Mouse (Mus musculus): ENCODE measurements around the gene Ror2. TPM values are rescaled to one million over a fixed set of nuclear protein-coding genes. Genes with fewer than 3 reads are reported as not detected.

The Ror2 gene
- polyA plus RNA-seq, 1 experiment from 2014 or later, result not detected

- peaks cover 11% of the 10 kb centered on the region for H3K27me3 ChIP-seq
- POLR2A ChIA-PET, result no interaction called here
- DNase-seq (ENCODE audit: low read depth, low spot score), result no peak
- in situ Hi-C loops (cut with MboI; ENCODE audit: low pct_unique_long_range_greater_than_20kb), result no loop called here
- CTCF ChIA-PET, result no interaction called here
- ATAC-seq, result no peak
- no peak for TF ChIP-seq CTCF (IDR thresholded peaks at IDR 0.05)
Measured at GRCm38 (mm10) chr13:53211971-53212733, 73.8 kb downstream of the Ror2 start.

- ChIA-PET POLR2A (no interaction called here), CTCF (no interaction called here)
- peaks cover 17% of the 10 kb centered on the region for H3K27me3 ChIP-seq
- in situ Hi-C loops (cut with MboI; ENCODE audit: low pct_unique_long_range_greater_than_20kb), result no loop called here
- no peak for DNase-seq (ENCODE audit: low read depth, low spot score)
- no peak for ATAC-seq
- no peak for TF ChIP-seq CTCF (IDR thresholded peaks at IDR 0.05)
Measured at GRCm38 (mm10) chr13:53208556-53208955, 77.4 kb downstream of the Ror2 start.

- ChIA-PET CTCF (no interaction called here), POLR2A (interaction anchor here (0.7 kb wide), 1 partner anchor 610 kb away, joined by 3 read pairs; no protein-coding TSS in a partner anchor)
- no peak for TF ChIP-seq CTCF (IDR thresholded peaks at IDR 0.05)
- no peak for DNase-seq (ENCODE audit: low read depth, low spot score)
- in situ Hi-C loops (cut with MboI; ENCODE audit: low pct_unique_long_range_greater_than_20kb), result no loop called here
- no peak for ATAC-seq
- peaks cover 38% of the 10 kb centered on the region for H3K27me3 ChIP-seq
Measured at GRCm38 (mm10) chr13:53205128-53205911, 80.6 kb downstream of the Ror2 start.

- no peak for TF ChIP-seq CTCF (IDR thresholded peaks at IDR 0.05)
- ChIA-PET POLR2A (no interaction called here), CTCF (no interaction called here)
- in situ Hi-C loops (cut with MboI; ENCODE audit: low pct_unique_long_range_greater_than_20kb), result no loop called here
- H3K27me3 ChIP-seq, result peaks cover 48% of the 10 kb centered on the region
- no peak for DNase-seq (ENCODE audit: low read depth, low spot score)
- no peak for ATAC-seq
Measured at GRCm38 (mm10) chr13:53202439-53202830, 83.5 kb downstream of the Ror2 start.

GRCm38 (mm10) chr13:53201628-53202438, 84.1 kb downstream of the Ror2 start:
- POLR2A ChIA-PET, result no interaction called here

GRCm38 (mm10) chr13:53200121-53200520, 85.8 kb downstream of the Ror2 start:
- ChIA-PET POLR2A (no interaction called here), CTCF (no interaction called here)
- no peak for ATAC-seq

More at GRCm38 (mm10) chr13:53201628-53202438, 84.1 kb downstream of the Ror2 start:
- CTCF ChIA-PET, result no interaction called here
- H3K27me3 ChIP-seq, result peaks cover 48% of the 10 kb centered on the region
- ATAC-seq, result no peak
- in situ Hi-C loops (cut with MboI; ENCODE audit: low pct_unique_long_range_greater_than_20kb), result no loop called here
- TF ChIP-seq CTCF (IDR thresholded peaks at IDR 0.05), result no peak
- DNase-seq (ENCODE audit: low read depth, low spot score), result no peak

GRCm38 (mm10) chr13:53199262-53199661, 86.7 kb downstream of the Ror2 start:
- no peak for ATAC-seq
- in situ Hi-C loops (cut with MboI; ENCODE audit: low pct_unique_long_range_greater_than_20kb), result no loop called here
- ChIA-PET CTCF (no interaction called here), POLR2A (no interaction called here)
- no peak for TF ChIP-seq CTCF (IDR thresholded peaks at IDR 0.05)
- H3K27me3 ChIP-seq, result peaks cover 63% of the 10 kb centered on the region
- no peak for DNase-seq (ENCODE audit: low read depth, low spot score)

More at GRCm38 (mm10) chr13:53200121-53200520, 85.8 kb downstream of the Ror2 start:
- no peak for TF ChIP-seq CTCF (IDR thresholded peaks at IDR 0.05)
- H3K27me3 ChIP-seq, result peaks cover 54% of the 10 kb centered on the region
- in situ Hi-C loops (cut with MboI; ENCODE audit: low pct_unique_long_range_greater_than_20kb), result no loop called here
- DNase-seq (ENCODE audit: low read depth, low spot score), result no peak

GRCm38 (mm10) chr13:53196690-53197089, 89.2 kb downstream of the Ror2 start:
- H3K27me3 ChIP-seq, result peaks cover 62% of the 10 kb centered on the region
- DNase-seq (ENCODE audit: low read depth, low spot score), result no peak
- POLR2A ChIA-PET, result no interaction called here
- no peak for TF ChIP-seq CTCF (IDR thresholded peaks at IDR 0.05)
- CTCF ChIA-PET, result no interaction called here
- in situ Hi-C loops (cut with MboI; ENCODE audit: low pct_unique_long_range_greater_than_20kb), result no loop called here
- ATAC-seq, result no peak

GRCm38 (mm10) chr13:53195951-53196677, 89.8 kb downstream of the Ror2 start:
- H3K27me3 ChIP-seq, result peaks cover 58% of the 10 kb centered on the region
- POLR2A ChIA-PET, result no interaction called here
- ATAC-seq (no peak), DNase-seq (ENCODE audit: low read depth, low spot score) (no peak)
- in situ Hi-C loops (cut with MboI; ENCODE audit: low pct_unique_long_range_greater_than_20kb), result no loop called here
- CTCF ChIA-PET, result no interaction called here
- no peak for TF ChIP-seq CTCF (IDR thresholded peaks at IDR 0.05)

GRCm38 (mm10) chr13:53194306-53194705, 91.6 kb downstream of the Ror2 start:
- DNase-seq (ENCODE audit: low read depth, low spot score) (no peak), ATAC-seq (no peak)
- TF ChIP-seq CTCF (IDR thresholded peaks at IDR 0.05), result no peak
- ChIA-PET CTCF (no interaction called here), POLR2A (no interaction called here)
- peaks cover 58% of the 10 kb centered on the region for H3K27me3 ChIP-seq
- in situ Hi-C loops (cut with MboI; ENCODE audit: low pct_unique_long_range_greater_than_20kb), result no loop called here

Data from Patski (cell line).